Mouse (Mus musculus) liver, embryonic 11.5 days (tissue): Measurements from ENCODE around the gene Myom3. TPM values are rescaled to one million over a fixed set of nuclear protein-coding genes. Genes with fewer than 3 reads are reported as not detected.

Source experiments
- ATAC-seq: fragments of 200-750 bp; cut with Nextera tagmentation; replicated peaks from 2 replicates; pipeline ENCODE4 v1.8.0; 2017; ENCODE audit warnings: moderate number of reproducible peaks, mild to moderate bottlenecking, moderate TSS enrichment, moderate library complexity; ENCODE audit not compliant: low FRiP score
- DNase-seq: peaks from one replicate; pipeline ENCODE4 v3.0.0-alpha.2; 2017; ENCODE audit warnings: low spot score
- H3K27ac ChIP-seq: fragments of 300-500 bp; sonication (generic); 2 replicates; pipeline ENCODE4 v1.5.1; 2014; ENCODE audit warnings: mild to moderate bottlenecking, low read depth, low read length, control low read depth
- H3K27me3 ChIP-seq: fragments of 300-500 bp; sonication (generic); replicated peaks from 2 replicates; pipeline ENCODE4 v1.6.1; 2014; ENCODE audit warnings: low read length, mixed read lengths; ENCODE audit not compliant: control insufficient read depth, insufficient read depth
- H3K36me3 ChIP-seq: fragments of 300-500 bp; sonication (generic); 2 replicates; pipeline ENCODE4 v1.6.1; 2014; ENCODE audit warnings: mild to moderate bottlenecking, low read length, moderate library complexity, mixed read lengths; ENCODE audit not compliant: control insufficient read depth, insufficient read depth
- H3K4me1 ChIP-seq: fragments of 300-500 bp; sonication (generic); replicated peaks from 2 replicates; pipeline ENCODE4 v1.6.1; 2014; ENCODE audit warnings: low read length, mixed read lengths; ENCODE audit not compliant: control insufficient read depth, insufficient read depth
- H3K4me2 ChIP-seq: fragments of 300-500 bp; sonication (generic); 2 replicates; pipeline ENCODE4 v1.6.1; 2014; ENCODE audit warnings: mild to moderate bottlenecking, control low read depth, moderate library complexity
- H3K4me3 ChIP-seq: fragments of 300-500 bp; sonication (generic); 2 replicates; pipeline ENCODE4 v1.5.1; 2014; ENCODE audit warnings: low read depth, low read length, control low read depth
- H3K9ac ChIP-seq: fragments of 300-500 bp; sonication (generic); 2 replicates; pipeline ENCODE4 v1.6.1; 2014; ENCODE audit warnings: low read depth, low read length, control low read depth
- H3K9me3 ChIP-seq: fragments of 300-500 bp; sonication (generic); 2 replicates; pipeline ENCODE4 v1.6.1; 2016; ENCODE audit warnings: low read length, inconsistent platforms, mixed read lengths; ENCODE audit not compliant: control insufficient read depth
- WGBS: fragments of 180-500 bp; shearing (Covaris S2); extraction: QIAGEN DNeasy Blood & Tissue Kit; methylation state at CpG from one replicate; pipeline ENCODE4 v1.1.7; 2014; 5-methylcytosine and 5-hydroxymethylcytosine counted together
- polyA plus RNA-seq: library from polyadenylated mRNA; unstranded; fragments of >200 nt; fragmentation: Nextera tagmentation; extraction: Ambion mirVana; gene quantifications from 2 replicates; pipeline ENCODE4 v1.2.1, GENCODE M21; 2014

Myom3 gene
- polyA plus RNA-seq, 1 experiment from 2014 or later: 0.11 TPM

GRCm38 (mm10) chr4:135762251-135762906, 2.9 kb downstream of the Myom3 start:
- Histone ChIP-seq H3K9me3 (no peaks in the 10 kb centered on the region), H3K4me3 (peak overlapping the region; percentile 19; the same call in 1 of the 2 replicates), H3K27me3 (no peaks in the 10 kb centered on the region), H3K9ac (no peak overlapping the region), H3K4me2 (peak overlapping the region; percentile 70), H3K27ac (no peak overlapping the region), H3K4me1 (no peaks in the 10 kb centered on the region; the same call in 1 of the 2 replicates), H3K36me3 (no peaks in the 10 kb centered on the region)
- 8% methylated on average over 19 of the region's 19 CpGs for WGBS
- ATAC-seq (peak; percentile 82), DNase-seq (peak; percentile 74)

DNA sequence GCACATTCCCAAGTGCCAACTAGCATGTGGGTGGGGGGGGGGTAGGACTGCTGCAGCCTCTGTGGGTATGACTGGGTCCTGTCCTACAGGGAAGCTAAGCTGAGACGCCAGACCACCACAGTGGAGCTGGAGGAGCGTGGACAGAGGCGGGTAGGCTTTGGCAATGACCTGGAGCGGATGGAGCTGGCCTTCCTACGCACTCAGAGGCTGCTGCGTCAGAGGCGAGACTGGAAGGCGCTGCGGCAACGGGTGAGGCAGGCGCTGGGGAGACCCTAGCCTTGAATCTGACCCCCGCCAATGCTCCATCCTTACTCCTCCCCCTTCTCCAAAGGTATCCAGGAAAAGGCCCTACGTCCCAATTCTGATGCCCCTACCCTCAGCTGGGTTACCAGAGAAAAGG, 5.2 kb downstream of the Myom3 start:
- Histone ChIP-seq H3K36me3 (no peaks in the 10 kb centered on the region), H3K27me3 (no peaks in the 10 kb centered on the region), H3K4me2 (no peak overlapping the region), H3K27ac (no peak overlapping the region), H3K9ac (no peak overlapping the region), H3K4me3 (no peak overlapping the region), H3K9me3 (no peaks in the 10 kb centered on the region), H3K4me1 (no peaks in the 10 kb centered on the region; the same call in 1 of the 2 replicates)
- DNase-seq (no peak), ATAC-seq (no peak)
- 91% methylated on average over 13 of the region's 13 CpGs for WGBS

DNA sequence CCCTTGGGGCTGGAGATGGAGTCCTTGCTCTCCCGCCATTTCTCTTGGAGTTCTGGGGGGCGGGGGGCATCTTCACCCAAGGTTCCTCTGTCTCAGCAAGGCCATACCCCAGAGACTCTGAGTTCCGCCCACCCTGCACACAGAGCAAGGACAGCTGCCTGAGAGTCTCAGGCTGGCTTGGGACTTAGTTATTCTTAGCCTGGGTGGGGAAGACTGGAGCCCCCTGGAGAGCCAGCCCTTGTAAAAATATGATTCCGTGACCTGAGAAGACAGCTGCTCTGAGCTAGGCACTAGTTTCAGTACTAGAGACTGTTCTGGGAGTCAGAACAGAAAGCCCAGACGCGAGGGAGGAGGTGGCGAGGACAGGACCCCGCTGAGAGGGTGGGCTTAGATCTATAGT, 6.2 kb downstream of the Myom3 start:
- Histone ChIP-seq H3K9me3 (no peaks in the 10 kb centered on the region), H3K4me1 (no peaks in the 10 kb centered on the region; the same call in 1 of the 2 replicates), H3K4me2 (no peak overlapping the region), H3K4me3 (no peak overlapping the region), H3K36me3 (no peaks in the 10 kb centered on the region), H3K9ac (no peak overlapping the region), H3K27me3 (no peaks in the 10 kb centered on the region), H3K27ac (no peak overlapping the region)
- 71% methylated on average over 8 of the region's 8 CpGs for WGBS
- ATAC-seq (no peak), DNase-seq (no peak)

DNA sequence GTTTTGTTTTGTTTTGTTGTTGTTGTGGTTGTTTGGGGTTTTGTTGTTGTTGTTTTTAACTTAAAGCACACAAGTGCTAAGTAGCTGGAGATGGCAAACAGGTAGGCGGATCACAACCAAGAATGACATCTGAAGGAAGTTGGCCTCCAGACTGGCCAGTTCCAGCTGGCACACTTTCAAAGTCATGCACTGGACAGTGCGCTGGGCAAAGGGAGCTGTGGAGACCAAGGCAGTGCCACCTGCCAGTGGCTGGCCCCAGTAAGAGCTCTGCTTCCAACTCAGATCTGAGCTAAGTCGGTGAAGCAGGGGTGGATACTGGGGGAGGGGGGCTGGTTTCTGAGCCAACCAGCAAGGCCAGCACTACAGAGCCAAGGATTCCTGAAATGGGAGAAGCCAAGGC, 7.5 kb downstream of the Myom3 start:
- Histone ChIP-seq H3K9ac (no peak overlapping the region), H3K4me2 (no peak overlapping the region), H3K9me3 (no peaks in the 10 kb centered on the region), H3K4me3 (no peak overlapping the region), H3K36me3 (no peaks in the 10 kb centered on the region), H3K4me1 (no peaks in the 10 kb centered on the region; the same call in 1 of the 2 replicates), H3K27me3 (no peaks in the 10 kb centered on the region; the same call in 1 of the 2 replicates), H3K27ac (no peak overlapping the region)
- ATAC-seq: no peak
- WGBS: 74% methylated on average over 3 of the region's 3 CpGs
- DNase-seq: no peak

GRCm38 (mm10) chr4:135768572-135769526, 9.3 kb downstream of the Myom3 start:
- 62% methylated on average over 14 of the region's 14 CpGs for WGBS
- Histone ChIP-seq H3K27ac (no peak overlapping the region), H3K36me3 (no peaks in the 10 kb centered on the region), H3K9me3 (no peaks in the 10 kb centered on the region), H3K4me3 (no peak overlapping the region), H3K27me3 (no peaks in the 10 kb centered on the region; the same call in 1 of the 2 replicates), H3K9ac (no peak overlapping the region), H3K4me1 (no peaks in the 10 kb centered on the region), H3K4me2 (no peak overlapping the region)
- DNase-seq: no peak
- no peak for ATAC-seq

DNA sequence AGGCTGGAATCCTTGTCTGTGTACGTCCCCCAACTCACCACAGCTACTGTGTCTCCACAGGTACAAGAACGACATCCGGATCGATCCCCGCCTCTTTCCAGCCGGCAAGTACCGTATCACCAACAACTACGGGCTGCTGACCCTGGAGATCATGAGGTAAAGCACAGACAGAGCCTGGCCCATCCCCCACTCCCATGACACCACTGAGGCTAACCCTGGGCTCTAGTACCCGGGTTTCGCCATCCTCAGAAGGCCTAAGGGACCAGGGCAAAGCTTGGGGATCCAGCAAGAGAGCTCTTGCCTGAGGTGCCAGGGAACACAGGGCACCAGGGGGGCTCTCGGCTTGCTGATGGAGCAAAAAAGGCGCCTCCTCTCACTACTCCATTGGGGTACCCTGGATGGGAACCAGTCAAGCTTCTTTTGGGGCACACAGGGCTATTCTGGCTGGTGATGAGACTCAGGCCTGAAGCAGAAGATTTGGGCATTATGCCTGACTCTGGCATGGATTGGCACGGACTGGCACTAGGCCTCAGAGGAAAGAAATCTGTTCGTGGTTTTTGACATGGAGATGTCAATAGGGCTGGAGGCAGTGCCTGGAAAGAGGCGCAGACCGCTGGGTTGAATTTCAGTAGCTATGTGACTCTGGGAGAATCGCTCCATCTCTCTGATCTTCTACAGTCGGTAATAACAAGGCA, 11.2 kb downstream of the Myom3 start:
- 81% methylated on average over 18 of the region's 18 CpGs for WGBS
- H3K27ac ChIP-seq: no peak overlapping the region

GRCm38 (mm10) chr4:135771592-135771991, 12.1 kb downstream of the Myom3 start:
- no peak overlapping the region for H3K4me2 ChIP-seq
- H3K9ac ChIP-seq: no peak overlapping the region
- no peaks in the 10 kb centered on the region for H3K36me3 ChIP-seq
- H3K4me1 ChIP-seq: no peaks in the 10 kb centered on the region
- H3K27me3 ChIP-seq: no peaks in the 10 kb centered on the region; the same call in 1 of the 2 replicates
- H3K4me3 ChIP-seq: no peak overlapping the region
- no peak for ATAC-seq
- 70% methylated on average over 6 of the region's 6 CpGs for WGBS
- no peaks in the 10 kb centered on the region for H3K9me3 ChIP-seq
- H3K27ac ChIP-seq: no peak overlapping the region
- DNase-seq: no peak

More for the DNA sequence above, 11.2 kb downstream of the Myom3 start:
- H3K9me3 ChIP-seq: no peaks in the 10 kb centered on the region
- DNase-seq (no peak), ATAC-seq (no peak)
- H3K27me3 ChIP-seq: no peaks in the 10 kb centered on the region; the same call in 1 of the 2 replicates
- H3K4me2 ChIP-seq: no peak overlapping the region
- H3K4me1 ChIP-seq: no peaks in the 10 kb centered on the region
- H3K9ac ChIP-seq: no peak overlapping the region
- no peaks in the 10 kb centered on the region for H3K36me3 ChIP-seq
- H3K4me3 ChIP-seq: no peak overlapping the region

- ATAC-seq (no peak), DNase-seq (no peak)
- no peak overlapping the region for H3K4me3 ChIP-seq
- no peaks in the 10 kb centered on the region; the same call in 1 of the 2 replicates for H3K27me3 ChIP-seq
- no peaks in the 10 kb centered on the region for H3K4me1 ChIP-seq
- no peak overlapping the region for H3K27ac ChIP-seq
- no peaks in the 10 kb centered on the region for H3K36me3 ChIP-seq
- H3K9me3 ChIP-seq: no peaks in the 10 kb centered on the region
- no peak overlapping the region for H3K9ac ChIP-seq
- 70% methylated on average over 4 of the region's 4 CpGs for WGBS
- no peak overlapping the region for H3K4me2 ChIP-seq
Measured at GRCm38 (mm10) chr4:135772671-135773070, 13.2 kb downstream of the Myom3 start.
